Mouse (Mus musculus): Measurements from ENCODE around the gene Arhgef19. TPM values are rescaled to one million over a fixed set of nuclear protein-coding genes. Genes with fewer than 3 reads are reported as not detected.

Arhgef19 gene
- polyA plus RNA-seq, 1 experiment from 2014 or later: 2.6 TPM

DNA sequence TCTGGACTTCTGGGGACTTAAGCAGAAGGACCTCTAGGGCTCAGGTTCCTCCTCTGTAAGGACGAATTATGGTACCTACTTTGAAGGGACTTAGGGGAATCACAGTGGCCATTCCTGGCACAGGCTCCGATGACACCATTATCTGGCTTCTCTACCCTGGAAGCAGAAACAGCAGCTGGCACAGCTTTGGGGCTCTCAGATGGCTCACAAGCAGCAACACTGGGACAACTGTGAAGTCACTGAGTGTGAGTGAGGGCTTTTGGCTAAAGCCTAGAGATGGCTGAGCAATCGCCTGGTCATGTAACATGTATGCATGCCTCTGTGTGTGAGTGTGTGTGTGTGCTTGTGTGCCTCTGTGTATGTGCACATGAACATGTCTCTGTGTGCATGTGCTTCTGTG, 2.4 kb upstream of the Arhgef19 start:
- 71% methylated on average over 3 of the region's 3 CpGs for whole genome bisulfite sequencing
- no peaks in the 10 kb centered on the region for H3K36me3 ChIP-seq (ENCODE audit: control insufficient read depth, insufficient read depth, low read length)
- no peak for ATAC-seq (ENCODE audit: insufficient number of reproducible peaks, insufficient read depth, low FRiP score, low read depth)
- H3K27me3 ChIP-seq (ENCODE audit: control insufficient read depth, insufficient read depth, low read length): peaks cover 49% of the 10 kb centered on the region
- H3K4me1 ChIP-seq (ENCODE audit: control insufficient read depth in 2 of 2, insufficient read depth in 2 of 2, low read length in 2 of 2): peaks cover 11 to 20% of the 10 kb centered on the region in 2 experiments
- no peak overlapping the region for H3K27ac ChIP-seq (replicated peaks in 1 of 2; ENCODE audit: control insufficient read depth in 1 of 2, insufficient read depth in 1 of 2, low read depth in 2 of 2, low read length in 2 of 2)
- H3K9ac ChIP-seq (ENCODE audit: low read length): no peak overlapping the region
- no peak overlapping the region for H3K4me2 ChIP-seq (ENCODE audit: low read length)
- no peaks in the 10 kb centered on the region for H3K9me3 ChIP-seq (ENCODE audit: control insufficient read depth, low read length)
- H3K4me3 ChIP-seq (ENCODE audit: control insufficient read depth in 1 of 2, insufficient read depth in 1 of 2, low read depth in 1 of 2, low read length in 2 of 2): no peak overlapping the region

DNA sequence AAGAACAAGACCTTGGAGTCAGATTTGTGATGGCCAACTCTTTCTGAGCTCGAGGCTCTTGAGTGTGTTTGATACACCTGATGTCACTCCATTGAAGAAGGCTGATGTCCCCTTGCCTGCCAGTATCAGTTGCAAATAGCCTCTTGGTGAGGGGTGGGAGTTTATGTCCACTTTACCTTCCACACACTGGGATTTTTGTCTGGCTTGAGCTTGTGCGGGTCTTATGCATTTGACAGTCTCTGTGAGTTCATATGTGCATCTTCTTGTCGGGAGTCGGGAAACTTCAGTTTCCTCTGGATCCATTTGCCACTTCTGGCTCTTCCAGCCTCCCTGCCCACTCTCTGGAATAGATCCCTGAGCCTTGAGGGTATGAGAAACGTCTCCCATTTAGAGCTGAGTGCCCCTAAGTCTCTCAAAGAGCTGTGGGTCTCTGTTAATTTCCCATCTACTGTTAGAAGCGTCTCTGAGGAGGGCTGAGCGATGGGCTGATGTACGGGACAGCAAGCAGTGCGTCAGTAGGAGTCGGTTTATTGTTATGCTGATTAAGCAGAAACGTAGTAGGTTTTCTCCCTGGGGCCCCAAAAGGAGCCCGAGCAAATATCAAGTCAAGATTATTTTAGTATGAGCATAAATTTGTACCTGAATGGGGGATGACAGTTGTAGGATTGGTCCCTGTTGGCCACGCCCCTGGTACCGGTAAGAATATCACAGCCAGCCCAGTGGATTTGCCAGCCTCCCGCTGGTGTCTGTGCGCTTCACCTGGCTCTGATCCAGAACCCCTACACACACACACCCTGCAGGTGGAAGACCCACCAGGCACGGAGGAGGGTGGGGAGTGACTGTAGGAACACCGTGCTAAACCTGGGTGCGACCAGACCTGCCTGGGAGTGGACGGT, 559 bp upstream of the Arhgef19 start:
- Histone ChIP-seq H3K27me3 (ENCODE audit: control insufficient read depth, insufficient read depth, low read length) (peaks cover 60% of the 10 kb centered on the region), H3K4me1 (ENCODE audit: control insufficient read depth in 2 of 2, insufficient read depth in 2 of 2, low read length in 2 of 2) (peaks cover 18 to 20% of the 10 kb centered on the region in 2 experiments), H3K4me2 (ENCODE audit: low read length) (peak overlapping the region; percentile 74), H3K4me3 (ENCODE audit: control insufficient read depth in 1 of 2, insufficient read depth in 1 of 2, low read depth in 1 of 2, low read length in 2 of 2) (peak overlapping the region; percentile 39 to 43), H3K9me3 (ENCODE audit: control insufficient read depth, low read length) (no peaks in the 10 kb centered on the region), H3K36me3 (ENCODE audit: control insufficient read depth, insufficient read depth, low read length) (no peaks in the 10 kb centered on the region), H3K9ac (ENCODE audit: low read length) (peak overlapping the region; percentile 60; the same call in 1 of the 2 replicates), H3K27ac (replicated peaks in 1 of 2; ENCODE audit: control insufficient read depth in 1 of 2, insufficient read depth in 1 of 2, low read depth in 2 of 2, low read length in 2 of 2) (no peak overlapping the region)
- WGBS: 5% methylated on average over 20 of the region's 20 CpGs
- no peak for ATAC-seq (ENCODE audit: insufficient number of reproducible peaks, insufficient read depth, low FRiP score, low read depth)

DNA sequence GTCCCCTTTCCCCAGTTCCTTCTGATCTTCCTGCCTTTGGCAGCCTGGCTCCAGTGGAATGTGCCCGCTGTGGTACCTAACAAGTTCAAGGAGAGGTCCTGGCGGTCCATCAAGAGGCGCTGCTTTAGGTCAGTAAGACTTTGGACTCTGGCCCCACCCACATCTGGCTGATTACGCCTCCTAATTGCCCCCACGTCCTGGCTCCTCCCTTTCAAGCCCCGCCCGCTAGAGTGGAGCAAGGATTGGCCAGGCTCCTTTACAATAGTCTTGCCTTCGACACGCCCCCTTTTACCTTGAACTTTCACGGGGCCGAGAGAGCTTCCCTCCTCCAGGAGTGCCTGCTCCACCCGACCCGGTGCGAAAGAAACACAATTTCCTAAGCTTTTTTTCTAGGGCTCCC, 1.3 kb downstream of the Arhgef19 start:
- 2% methylated on average over 14 of the region's 14 CpGs for WGBS
- peaks cover 70% of the 10 kb centered on the region for H3K27me3 ChIP-seq (ENCODE audit: control insufficient read depth, insufficient read depth, low read length)
- H3K36me3 ChIP-seq (ENCODE audit: control insufficient read depth, insufficient read depth, low read length): no peaks in the 10 kb centered on the region
- H3K4me1 ChIP-seq (ENCODE audit: control insufficient read depth in 2 of 2, insufficient read depth in 2 of 2, low read length in 2 of 2): peaks cover 23 to 28% of the 10 kb centered on the region in 2 experiments
- peak overlapping the region; percentile 74 for H3K4me2 ChIP-seq (ENCODE audit: low read length)
- H3K9ac ChIP-seq (ENCODE audit: low read length): no peak overlapping the region
- no peak for ATAC-seq (ENCODE audit: insufficient number of reproducible peaks, insufficient read depth, low FRiP score, low read depth)
- no peak overlapping the region for H3K27ac ChIP-seq (replicated peaks in 1 of 2; ENCODE audit: control insufficient read depth in 1 of 2, insufficient read depth in 1 of 2, low read depth in 2 of 2, low read length in 2 of 2)
- peak overlapping the region in 1 of 2 experiments; percentile 4; a peak in 1 of 4 replicates for H3K4me3 ChIP-seq (ENCODE audit: control insufficient read depth in 1 of 2, insufficient read depth in 1 of 2, low read depth in 1 of 2, low read length in 2 of 2)
- H3K9me3 ChIP-seq (ENCODE audit: control insufficient read depth, low read length): no peaks in the 10 kb centered on the region

DNA sequence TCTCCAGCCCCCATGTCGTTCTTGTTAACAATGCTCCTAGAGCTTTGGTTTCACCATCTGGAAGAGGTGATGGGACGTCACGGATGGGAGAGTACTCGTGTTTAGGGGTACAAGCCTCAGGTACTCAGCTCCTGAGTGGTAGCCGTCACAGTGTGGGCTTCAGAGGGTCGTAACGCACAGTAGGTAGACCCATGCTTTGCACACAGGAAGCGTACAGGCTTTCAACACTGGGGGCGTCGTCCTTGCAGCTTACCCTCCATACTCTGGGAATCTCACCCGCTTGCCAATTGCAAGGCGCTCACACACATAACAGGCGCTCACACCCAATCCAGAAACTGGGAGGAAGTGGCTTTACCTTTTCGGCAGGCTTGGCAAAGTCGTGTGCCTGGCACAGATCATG, 2.6 kb downstream of the Arhgef19 start:
- H3K36me3 ChIP-seq (ENCODE audit: control insufficient read depth, insufficient read depth, low read length): no peaks in the 10 kb centered on the region
- H3K9ac ChIP-seq (ENCODE audit: low read length): no peak overlapping the region
- H3K27me3 ChIP-seq (ENCODE audit: control insufficient read depth, insufficient read depth, low read length): peaks cover 76% of the 10 kb centered on the region
- peaks cover 31 to 39% of the 10 kb centered on the region in 2 experiments for H3K4me1 ChIP-seq (ENCODE audit: control insufficient read depth in 2 of 2, insufficient read depth in 2 of 2, low read length in 2 of 2)
- H3K27ac ChIP-seq (replicated peaks in 1 of 2; ENCODE audit: control insufficient read depth in 1 of 2, insufficient read depth in 1 of 2, low read depth in 2 of 2, low read length in 2 of 2): no peak overlapping the region
- H3K4me3 ChIP-seq (ENCODE audit: control insufficient read depth in 1 of 2, insufficient read depth in 1 of 2, low read depth in 1 of 2, low read length in 2 of 2): no peak overlapping the region
- no peaks in the 10 kb centered on the region for H3K9me3 ChIP-seq (ENCODE audit: control insufficient read depth, low read length)
- ATAC-seq (ENCODE audit: insufficient number of reproducible peaks, insufficient read depth, low FRiP score, low read depth): no peak
- WGBS: 25% methylated on average over 15 of the region's 15 CpGs
- H3K4me2 ChIP-seq (ENCODE audit: low read length): no peak overlapping the region

DNA sequence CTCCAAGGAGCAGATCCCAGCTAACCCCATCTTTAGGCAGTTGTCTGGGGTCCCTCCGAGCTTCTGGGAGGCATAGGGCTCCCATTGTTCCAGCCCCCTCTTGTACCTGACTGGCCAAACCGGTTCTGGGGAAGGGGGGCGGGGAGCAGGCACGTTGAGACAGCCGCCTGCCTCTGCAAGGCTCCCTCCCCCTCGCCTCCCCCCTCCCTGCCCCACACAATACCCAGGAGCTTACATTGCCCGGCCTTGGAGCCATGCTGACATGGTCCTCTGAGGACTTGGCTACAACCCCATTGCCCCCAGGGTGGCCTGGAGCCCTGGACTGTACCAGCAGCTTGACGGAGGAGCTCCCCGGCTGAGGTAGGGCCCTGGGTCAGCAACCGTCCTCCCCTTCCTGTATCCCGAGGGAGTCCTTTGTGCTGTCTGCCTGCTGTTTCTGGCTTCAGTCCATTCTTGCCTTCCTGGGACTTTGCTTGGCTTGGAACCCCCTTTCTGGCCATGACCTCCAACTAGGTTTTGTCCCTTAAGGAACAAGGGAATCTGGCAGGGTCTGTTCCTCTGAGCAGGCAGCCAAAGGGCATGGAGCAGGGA, 3.4 kb downstream of the Arhgef19 start:
- H3K9ac ChIP-seq (ENCODE audit: low read length): no peak overlapping the region
- no peak overlapping the region for H3K27ac ChIP-seq (replicated peaks in 1 of 2; ENCODE audit: control insufficient read depth in 1 of 2, insufficient read depth in 1 of 2, low read depth in 2 of 2, low read length in 2 of 2)
- no peak for ATAC-seq (ENCODE audit: insufficient number of reproducible peaks, insufficient read depth, low FRiP score, low read depth)
- no peak overlapping the region for H3K4me3 ChIP-seq (ENCODE audit: control insufficient read depth in 1 of 2, insufficient read depth in 1 of 2, low read depth in 1 of 2, low read length in 2 of 2)
- H3K9me3 ChIP-seq (ENCODE audit: control insufficient read depth, low read length): no peaks in the 10 kb centered on the region
- peaks cover 39 to 48% of the 10 kb centered on the region in 2 experiments for H3K4me1 ChIP-seq (ENCODE audit: control insufficient read depth in 2 of 2, insufficient read depth in 2 of 2, low read length in 2 of 2)
- H3K36me3 ChIP-seq (ENCODE audit: control insufficient read depth, insufficient read depth, low read length): no peaks in the 10 kb centered on the region
- H3K27me3 ChIP-seq (ENCODE audit: control insufficient read depth, insufficient read depth, low read length): peaks cover 79% of the 10 kb centered on the region
- H3K4me2 ChIP-seq (ENCODE audit: low read length): no peak overlapping the region
- 16% methylated on average over 11 of the region's 11 CpGs for WGBS

DNA sequence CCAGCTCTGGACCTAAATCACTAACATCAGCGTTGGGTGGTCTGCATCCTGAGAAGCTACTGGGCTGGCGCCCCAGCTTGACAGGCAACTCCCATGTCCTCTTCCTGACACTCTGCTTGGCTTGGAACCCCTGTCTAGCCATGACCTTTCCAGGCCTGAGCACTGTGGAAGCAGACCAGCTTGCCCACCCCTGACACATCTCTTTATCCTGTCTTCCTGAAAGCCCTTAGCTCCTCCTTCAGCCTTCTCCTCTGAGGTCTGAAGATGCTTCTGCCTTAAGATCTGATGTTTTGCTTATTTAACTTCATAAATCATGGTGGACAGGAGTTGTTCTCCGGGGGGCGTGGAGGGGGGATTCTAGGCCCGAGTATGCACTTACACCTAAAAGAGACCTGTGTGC, 4.3 kb downstream of the Arhgef19 start:
- Histone ChIP-seq H3K4me2 (ENCODE audit: low read length) (no peak overlapping the region), H3K9me3 (ENCODE audit: control insufficient read depth, low read length) (no peaks in the 10 kb centered on the region), H3K9ac (ENCODE audit: low read length) (no peak overlapping the region), H3K27me3 (ENCODE audit: control insufficient read depth, insufficient read depth, low read length) (peaks cover 81% of the 10 kb centered on the region), H3K4me3 (ENCODE audit: control insufficient read depth in 1 of 2, insufficient read depth in 1 of 2, low read depth in 1 of 2, low read length in 2 of 2) (no peak overlapping the region), H3K27ac (replicated peaks in 1 of 2; ENCODE audit: control insufficient read depth in 1 of 2, insufficient read depth in 1 of 2, low read depth in 2 of 2, low read length in 2 of 2) (no peak overlapping the region), H3K4me1 (ENCODE audit: control insufficient read depth in 2 of 2, insufficient read depth in 2 of 2, low read length in 2 of 2) (peaks cover 41 to 50% of the 10 kb centered on the region in 2 experiments), H3K36me3 (ENCODE audit: control insufficient read depth, insufficient read depth, low read length) (no peaks in the 10 kb centered on the region)
- 61% methylated on average over 5 of the region's 5 CpGs for WGBS
- ATAC-seq (ENCODE audit: insufficient number of reproducible peaks, insufficient read depth, low FRiP score, low read depth): no peak

DNA sequence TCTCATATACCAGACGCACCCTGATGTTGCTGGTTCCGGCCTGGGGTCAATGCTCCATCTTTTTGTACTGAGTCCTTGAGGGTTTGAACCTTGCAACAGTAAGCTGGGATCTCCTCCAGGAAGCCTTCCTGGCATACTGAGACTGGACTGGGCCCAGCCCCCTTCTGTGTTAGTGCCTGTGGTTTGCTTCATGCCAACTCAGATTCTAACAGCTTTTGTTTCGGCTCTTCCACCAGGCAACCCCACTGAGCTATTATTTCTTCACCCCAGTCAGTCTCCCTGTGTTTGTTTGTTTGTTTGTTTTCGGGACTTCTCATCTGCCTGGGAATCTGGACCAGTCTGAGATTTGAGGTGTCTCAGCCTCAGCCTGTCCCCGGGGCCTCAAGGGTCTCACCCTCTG, 5.1 kb downstream of the Arhgef19 start:
- H3K4me2 ChIP-seq (ENCODE audit: low read length): no peak overlapping the region
- no peak overlapping the region for H3K4me3 ChIP-seq (ENCODE audit: control insufficient read depth in 1 of 2, insufficient read depth in 1 of 2, low read depth in 1 of 2, low read length in 2 of 2)
- peaks cover 38 to 43% of the 10 kb centered on the region in 2 experiments for H3K4me1 ChIP-seq (ENCODE audit: control insufficient read depth in 2 of 2, insufficient read depth in 2 of 2, low read length in 2 of 2)
- H3K9ac ChIP-seq (ENCODE audit: low read length): no peak overlapping the region
- no peaks in the 10 kb centered on the region for H3K9me3 ChIP-seq (ENCODE audit: control insufficient read depth, low read length)
- WGBS: 58% methylated on average over 5 of the region's 5 CpGs
- ATAC-seq (ENCODE audit: insufficient number of reproducible peaks, insufficient read depth, low FRiP score, low read depth): no peak
- peaks cover 84% of the 10 kb centered on the region for H3K27me3 ChIP-seq (ENCODE audit: control insufficient read depth, insufficient read depth, low read length)
- peak overlapping the region in 1 of 2 experiments; percentile 50; a peak in 2 of 4 replicates for H3K27ac ChIP-seq (replicated peaks in 1 of 2; ENCODE audit: control insufficient read depth in 1 of 2, insufficient read depth in 1 of 2, low read depth in 2 of 2, low read length in 2 of 2)
- no peaks in the 10 kb centered on the region for H3K36me3 ChIP-seq (ENCODE audit: control insufficient read depth, insufficient read depth, low read length)

All from heart, embryonic 14.5 days (tissue).